Mouse (Mus musculus) activated CD4-positive, CD25-positive, alpha-beta regulatory T cell, adult 4 months (primary cell): ENCODE data around the gene Olfr1131. TPM values are rescaled to one million over a fixed set of nuclear protein-coding genes. Genes with fewer than 3 reads are reported as not detected.
"Not testable (repeated sequence)": the region's sequence is repeated elsewhere in the genome, so short reads cannot be mapped to it uniquely, and the experiment has no call there.

Experiments used
- ATAC-seq: one replicate; pipeline ENCODE4 v1.8.0; 2017
- polyA plus RNA-seq, 2 experiments: library from polyadenylated mRNA; unstranded; fragments of 100-300 nt; shearing (Covaris generic); gene quantifications; one replicate each; pipeline ENCODE4 v1.2.1; 2017

Gene Olfr1131
- not detected for polyA plus RNA-seq

DNA sequence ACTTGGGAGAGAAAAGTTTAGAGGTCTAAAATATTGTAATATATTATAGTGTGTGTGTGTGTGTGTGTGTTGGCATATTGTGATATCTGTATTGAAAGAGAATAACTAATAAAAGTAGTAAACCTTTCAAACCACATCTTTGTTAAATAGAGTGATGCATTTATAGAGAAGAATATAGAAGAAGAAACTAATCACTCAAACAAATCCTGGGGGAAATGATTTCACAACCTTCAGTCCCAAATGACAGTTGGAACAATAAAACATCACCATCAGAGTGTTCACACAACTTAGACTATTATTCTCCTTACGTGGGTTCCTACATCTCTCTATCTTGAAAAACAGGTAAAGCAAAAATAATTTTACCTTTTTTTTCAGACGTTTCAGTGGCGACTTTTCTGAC, at the start of gene Olfr1131:
Gene Olfr1131, plus strand, starts transcription at position 301 of the 400 bp plus-strand sequence.
- no peak for ATAC-seq

DNA sequence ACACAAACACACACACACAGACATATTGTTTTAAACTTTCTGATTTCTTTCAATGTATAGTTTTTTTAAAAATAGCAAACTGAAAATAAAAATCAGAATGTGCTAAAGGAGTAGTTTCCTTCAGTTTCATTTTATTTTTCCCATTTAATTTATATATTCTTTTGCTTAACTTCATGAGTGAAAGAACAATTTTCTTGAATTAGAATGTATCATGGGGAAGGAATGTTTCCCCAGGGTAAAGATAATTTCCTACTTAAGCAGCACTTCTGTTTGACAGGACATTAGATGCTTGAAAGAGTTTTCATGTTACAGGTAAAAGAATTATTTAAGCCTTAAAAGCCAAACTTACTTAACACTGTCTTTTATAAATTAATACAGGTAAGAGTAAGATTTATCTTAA, 21.0 kb upstream of the Olfr1131 start, which contains the start of gene Olfr1130:
Gene Olfr1130, plus strand, starts transcription at position 301 of the 400 bp plus-strand sequence.
- ATAC-seq: not testable (repeated sequence)

DNA sequence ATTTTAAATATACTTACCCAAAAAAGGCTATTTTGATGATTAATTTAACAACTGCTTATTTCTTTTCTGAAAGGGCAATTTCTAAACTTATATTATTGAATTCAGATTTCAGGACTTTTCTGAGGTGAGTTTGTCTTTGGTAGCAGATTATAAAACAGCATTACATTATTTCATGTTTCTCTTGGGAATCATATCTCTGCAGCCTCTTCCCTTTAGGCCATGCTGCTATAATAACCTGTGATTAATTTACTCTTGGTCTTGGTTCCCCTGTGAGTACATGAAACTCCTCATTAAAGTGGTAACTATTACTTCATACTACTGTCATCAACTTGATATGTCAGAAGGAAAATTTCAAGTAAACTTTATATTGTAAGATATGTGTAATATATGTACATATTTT, 10.5 kb downstream of the Olfr1131 start, which contains the start of gene Olfr1132:
Gene Olfr1132, minus strand, starts transcription at position 101 of the 400 bp plus-strand sequence.
- ATAC-seq: no peak

DNA sequence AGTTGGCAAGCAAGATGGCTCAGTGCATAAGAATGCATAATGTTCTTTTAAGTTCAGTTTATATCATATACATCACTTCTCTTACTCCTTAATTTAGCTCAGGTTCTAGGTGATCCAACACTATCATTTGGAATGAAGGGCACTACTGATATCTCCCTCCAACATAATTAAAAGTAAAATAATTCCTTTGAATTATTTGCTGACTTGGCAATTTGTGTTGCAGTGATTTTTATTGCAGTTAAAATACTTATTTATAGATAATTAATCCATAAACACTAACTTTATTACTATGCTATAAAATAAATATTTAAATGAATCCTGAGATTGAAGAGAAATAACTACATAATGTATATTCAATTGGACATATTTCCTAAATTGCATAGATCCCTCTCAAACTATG, 15.5 kb downstream of the Olfr1131 start:
- ATAC-seq: no peak

DNA sequence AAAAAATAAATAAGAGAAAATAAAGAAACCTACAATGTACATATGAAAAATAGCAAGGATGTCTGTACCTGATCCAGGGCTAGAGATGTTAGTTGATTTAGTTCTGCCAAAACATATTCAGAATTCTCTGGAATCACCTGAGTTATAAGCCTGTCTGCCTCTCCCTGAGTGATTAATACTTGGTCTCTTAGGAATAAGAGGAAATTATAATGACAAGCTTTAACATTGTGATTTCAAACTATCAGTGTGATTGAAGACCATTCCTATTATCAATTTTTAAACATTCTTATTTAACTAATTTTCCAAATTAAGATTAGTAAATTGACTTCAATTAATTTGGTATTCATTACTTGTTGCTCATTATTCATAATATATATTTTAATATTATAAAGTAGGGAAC, 20.4 kb downstream of the Olfr1131 start, which contains the start of gene Olfr1133:
Gene Olfr1133, minus strand, starts transcription at position 101 of the 400 bp plus-strand sequence.
- ATAC-seq: no peak

DNA sequence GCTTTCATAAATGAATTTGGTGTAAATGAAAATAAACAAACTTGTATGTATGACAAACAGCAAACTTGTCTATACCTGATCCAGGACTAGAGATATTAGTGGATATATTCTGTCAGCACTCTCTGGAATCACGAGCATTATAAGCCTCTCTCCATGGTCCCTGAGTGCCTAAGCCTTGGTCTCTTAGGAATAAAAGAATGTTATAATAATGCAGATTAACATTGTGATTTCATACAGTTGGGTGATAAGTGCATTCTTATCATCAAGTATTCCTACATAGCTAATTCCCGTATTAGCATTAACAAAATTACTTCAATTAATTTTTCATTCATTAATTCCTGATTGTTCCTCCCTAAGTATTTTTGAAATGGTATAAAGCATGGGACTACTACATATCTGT, 31.5 kb downstream of the Olfr1131 start, which contains the start of gene Olfr1134:
Gene Olfr1134, minus strand, starts transcription at position 101 of the 400 bp plus-strand sequence.
- ATAC-seq: no peak

DNA sequence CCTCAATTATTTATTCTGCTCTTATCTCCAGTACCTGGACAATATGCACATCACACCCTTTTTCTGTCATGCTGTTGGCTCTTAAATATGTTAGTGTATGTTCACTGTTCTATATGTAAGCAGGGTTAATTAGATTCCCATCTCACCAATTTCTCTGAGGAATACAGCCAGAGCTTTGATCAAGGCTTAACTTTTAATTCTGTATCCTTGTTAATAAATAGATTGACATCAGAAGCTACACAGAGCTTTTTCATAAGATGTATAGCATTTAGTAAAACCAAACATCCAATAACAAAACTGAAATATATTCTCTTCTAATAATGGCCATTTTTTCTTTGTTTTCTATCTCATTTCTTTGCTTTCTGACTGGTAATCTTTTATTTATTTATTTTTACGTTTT, 46.7 kb downstream of the Olfr1131 start, which contains the start of gene Olfr1135:
Gene Olfr1135, minus strand, starts transcription at position 101 of the 400 bp plus-strand sequence.
- no peak for ATAC-seq

Other genes starting within 250 kb of the Olfr1131 start
- not detected for gene Olfr1122, start 241.3 kb upstream of the Olfr1131 start, polyA plus RNA-seq
- gene Olfr1123, start 210.5 kb upstream of the Olfr1131 start, polyA plus RNA-seq: not detected
- 1 to 10 TPM in 1 of 2 experiments, not detected in 1; 1.8 TPM for gene Olfr1124, start 196.8 kb upstream of the Olfr1131 start, polyA plus RNA-seq
- gene Olfr1126, start 173.1 kb upstream of the Olfr1131 start, polyA plus RNA-seq: not detected
- not detected for gene Pramel7, start 130.0 kb upstream of the Olfr1131 start, polyA plus RNA-seq
- not detected for gene Pramel6, start 120.5 kb upstream of the Olfr1131 start, polyA plus RNA-seq
- gene Olfr153, start 95.3 kb upstream of the Olfr1131 start, polyA plus RNA-seq: not detected
- gene Olfr1128, start 81.6 kb upstream of the Olfr1131 start, polyA plus RNA-seq: under 1 TPM in 1 of 2 experiments, not detected in 1; 0.36 TPM
- not detected for gene Olfr1129, start 53.2 kb upstream of the Olfr1131 start, polyA plus RNA-seq
- not detected for gene Olfr1130, start 20.9 kb upstream of the Olfr1131 start, polyA plus RNA-seq
- gene Olfr1132, start 10.4 kb downstream of the Olfr1131 start, polyA plus RNA-seq: not detected
- gene Olfr1133, start 20.3 kb downstream of the Olfr1131 start, polyA plus RNA-seq: not detected
- gene Olfr1134, start 31.4 kb downstream of the Olfr1131 start, polyA plus RNA-seq: not detected
- not detected for gene Olfr1135, start 46.6 kb downstream of the Olfr1131 start, polyA plus RNA-seq
- not detected for gene Olfr1136, start 66.8 kb downstream of the Olfr1131 start, polyA plus RNA-seq
- gene Olfr1137, start 86.1 kb downstream of the Olfr1131 start, polyA plus RNA-seq: not detected
- not detected for gene Olfr1138, start 112.9 kb downstream of the Olfr1131 start, polyA plus RNA-seq
- gene Olfr1140, start 116.6 kb downstream of the Olfr1131 start, polyA plus RNA-seq: not detected
- not detected for gene Olfr1141, start 126.9 kb downstream of the Olfr1131 start, polyA plus RNA-seq
- gene Olfr152, start 152.4 kb downstream of the Olfr1131 start, polyA plus RNA-seq: not detected
- gene Olfr1143, start 173.5 kb downstream of the Olfr1131 start, polyA plus RNA-seq: not detected
- gene Olfr1145, start 182.7 kb downstream of the Olfr1131 start, polyA plus RNA-seq: not detected
- not detected for gene Olfr1148, start 203.4 kb downstream of the Olfr1131 start, polyA plus RNA-seq
- not detected for gene Olfr1150-ps1, start 216.9 kb downstream of the Olfr1131 start, polyA plus RNA-seq
- gene Olfr1151, start 228.8 kb downstream of the Olfr1131 start, polyA plus RNA-seq: not detected
- gene Olfr1152, start 239.4 kb downstream of the Olfr1131 start, polyA plus RNA-seq: under 1 TPM in 1 of 2 experiments, not detected in 1; 0.08 TPM